Mouse (Mus musculus) gastrocnemius, postnatal 25 days (tissue): ENCODE results near the gene Prrg2. TPM values are rescaled to one million over a fixed set of nuclear protein-coding genes. Genes with fewer than 3 reads are reported as not detected.

ENCODE experiments used
- DNase-seq: peaks from one replicate; pipeline ENCODE4 v3.0.0; 2022
- total RNA-seq, 2 experiments: library from RNA; stranded (reverse); gene quantifications; 1 replicate in 1 of 2; 2 replicates in 1 of 2; pipeline ENCODE4 v1.2.3; 2021

The Prrg2 gene
- total RNA-seq, 2 experiments from 2014 or later: 6.9 to 9.1 TPM

- no peak for DNase-seq
These were observed 5.5 kb downstream of the Prrg2 start for GRCm38 (mm10) chr7:45056972-45057348.

- DNase-seq: no peak
These were observed 6.0 kb downstream of the Prrg2 start for GRCm38 (mm10) chr7:45056329-45056971.

- peak; percentile 95 for DNase-seq
These were observed 8.5 kb downstream of the Prrg2 start for GRCm38 (mm10) chr7:45053931-45054510.

GRCm38 (mm10) chr7:45053117-45053930 lies 9.2 kb downstream of the Prrg2 start:
- peak; percentile 86 for DNase-seq

- no peak for DNase-seq
These were observed 9.7 kb downstream of the Prrg2 start, which contains the start of gene Prr12 for GRCm38 (mm10) chr7:45052862-45053116. Prr12 (minus strand) TSS chr7:45052881.

- peak; percentile 52 for DNase-seq
These were observed 10.2 kb downstream of the Prrg2 start for GRCm38 (mm10) chr7:45052181-45052861.

GRCm38 (mm10) chr7:45051601-45051974 lies 10.9 kb downstream of the Prrg2 start:
- DNase-seq: no peak

- DNase-seq: peak; percentile 83
These were observed 11.4 kb downstream of the Prrg2 start for GRCm38 (mm10) chr7:45050945-45051600.

GRCm38 (mm10) chr7:45048923-45049657 lies 13.4 kb downstream of the Prrg2 start:
- peak; percentile 44 for DNase-seq

- DNase-seq: no peak
These were observed 14.2 kb downstream of the Prrg2 start for GRCm38 (mm10) chr7:45048001-45048890.

GRCm38 (mm10) chr7:45047491-45047890 lies 15.0 kb downstream of the Prrg2 start:
- DNase-seq: no peak

- DNase-seq: no peak
These were observed 15.6 kb downstream of the Prrg2 start for GRCm38 (mm10) chr7:45046853-45047350.

- DNase-seq: peak; percentile 7
These were observed 16.7 kb downstream of the Prrg2 start for GRCm38 (mm10) chr7:45045741-45046140.

- no peak for DNase-seq
These were observed 19.2 kb downstream of the Prrg2 start for GRCm38 (mm10) chr7:45043307-45043706.

- DNase-seq: peak; percentile 71
These were observed 21.6 kb downstream of the Prrg2 start for GRCm38 (mm10) chr7:45040851-45041250.

GRCm38 (mm10) chr7:45038411-45038810 lies 24.1 kb downstream of the Prrg2 start:
- no peak for DNase-seq

- peak; percentile 38 for DNase-seq
These were observed 24.6 kb downstream of the Prrg2 start for GRCm38 (mm10) chr7:45037720-45038361.

- DNase-seq: no peak
These were observed 25.8 kb downstream of the Prrg2 start for GRCm38 (mm10) chr7:45036702-45037101.

GRCm38 (mm10) chr7:45035631-45036030 lies 26.8 kb downstream of the Prrg2 start:
- DNase-seq: no peak
